Mouse (Mus musculus): ENCODE measurements around the gene Ppp1r16b. TPM values are rescaled to one million over a fixed set of nuclear protein-coding genes. Genes with fewer than 3 reads are reported as not detected.

Ppp1r16b gene
- polyA plus RNA-seq, 1 experiment from 2014 or later, result 2.9 TPM

DNA sequence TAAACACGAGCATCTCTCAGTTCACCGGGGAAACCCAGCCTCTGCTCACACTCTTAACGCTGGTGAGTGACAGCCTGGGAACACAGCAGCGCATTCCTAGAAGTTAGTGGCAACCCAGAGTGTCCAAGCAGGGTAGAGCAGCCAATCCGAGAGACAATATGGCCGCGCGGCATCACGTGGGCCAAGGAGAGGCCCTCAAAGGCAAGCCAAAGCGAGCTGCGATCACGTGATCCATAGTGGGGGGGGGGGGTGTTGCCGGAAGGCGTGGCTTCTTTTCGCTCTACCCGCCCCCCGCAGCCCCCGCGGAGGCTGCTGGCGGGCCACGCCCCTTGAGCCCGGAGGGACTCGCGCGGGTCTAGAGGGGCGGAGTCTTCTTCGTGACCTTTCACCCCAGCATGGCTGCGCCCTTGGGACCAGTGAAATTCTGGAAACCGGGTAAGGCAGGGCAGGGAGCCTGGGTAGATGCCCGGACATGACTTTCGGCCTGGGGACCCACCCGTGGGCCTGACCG, 129.4 kb downstream of the Ppp1r16b start, which contains the start of gene Dhx35:
Gene Dhx35, plus strand, starts transcription at position 314 of the 511 bp plus-strand sequence.
- Histone ChIP-seq H3K9me3 (no peaks in the 10 kb centered on the region), H3K9ac (peak within 1 kb of the TSS; percentile 68), H3K4me1 (peaks cover 23% of the 10 kb centered on the region), H3K27me3 (no peaks in the 10 kb centered on the region), H3K4me2 (peak within 1 kb of the TSS; percentile 76), H3K27ac (peak within 1 kb of the TSS; percentile 86), H3K36me3 (replicated peaks) (0 out of 2 replicates have a peak, but pooled peaks cover under 1% of the 10 kb centered on the region), H3K4me3 (replicated peaks) (peak within 1 kb of the TSS; percentile 76)
- ATAC-seq (ENCODE audit: low FRiP score), result peak; percentile 100
- WGBS, result under 1% methylated on average over 33 of the region's 33 CpGs

DNA sequence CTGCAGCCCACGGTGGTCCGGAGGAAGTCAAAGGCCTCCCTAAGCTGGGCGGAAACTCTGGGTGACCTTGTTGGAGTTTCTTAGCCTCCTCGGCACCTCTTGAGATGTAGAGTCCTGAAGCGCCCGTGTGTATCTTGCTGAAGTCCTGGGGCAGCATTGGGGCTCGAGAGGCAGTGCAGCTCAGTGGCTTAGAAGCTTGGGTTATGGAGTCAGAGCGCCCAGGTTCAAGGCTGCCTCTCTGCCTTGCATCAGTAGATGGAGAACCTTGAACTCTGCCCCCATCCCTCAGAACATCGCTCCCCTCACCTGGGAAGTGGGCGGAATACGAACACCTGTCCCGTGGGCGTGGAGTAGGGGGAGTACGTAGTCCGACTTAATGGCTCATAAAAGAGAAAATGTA, 129.8 kb downstream of the Ppp1r16b start:
- no peak; the same call in 1 of the 2 replicates for ATAC-seq (ENCODE audit: low FRiP score)
- 13% methylated on average over 15 of the region's 15 CpGs for WGBS
- H3K27ac ChIP-seq, result peak overlapping the region; percentile 63
- H3K4me2 ChIP-seq, result peak overlapping the region; percentile 76
- peaks cover 5% of the 10 kb centered on the region; the same call in 1 of the 2 replicates for H3K36me3 ChIP-seq (replicated peaks)
- no peaks in the 10 kb centered on the region for H3K27me3 ChIP-seq
- no peaks in the 10 kb centered on the region for H3K9me3 ChIP-seq
- peak overlapping the region; percentile 68 for H3K9ac ChIP-seq
- peaks cover 24% of the 10 kb centered on the region for H3K4me1 ChIP-seq
- peak overlapping the region; percentile 76 for H3K4me3 ChIP-seq (replicated peaks)

DNA sequence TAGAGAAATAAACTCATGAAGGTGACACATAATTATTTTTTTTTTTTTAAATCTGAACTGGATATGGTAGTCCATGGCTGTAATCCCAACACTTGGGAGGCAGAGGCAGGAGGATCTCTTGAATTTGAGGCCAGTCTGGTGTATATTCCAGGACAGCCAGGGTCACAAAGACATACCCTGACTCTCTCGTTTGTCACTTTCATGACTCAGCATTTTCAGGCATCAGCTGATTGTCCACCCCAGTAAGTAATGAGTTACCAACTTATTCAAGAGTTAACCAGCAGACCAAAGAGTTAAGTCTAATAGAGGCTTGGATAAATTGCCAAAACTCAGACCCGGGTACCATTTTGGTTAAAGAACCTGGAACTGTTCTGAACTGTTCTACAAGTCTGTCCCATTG, 130.7 kb downstream of the Ppp1r16b start:
- no peak overlapping the region for H3K4me3 ChIP-seq (replicated peaks)
- peaks cover 7% of the 10 kb centered on the region; the same call in 1 of the 2 replicates for H3K36me3 ChIP-seq (replicated peaks)
- no peaks in the 10 kb centered on the region for H3K9me3 ChIP-seq
- H3K4me2 ChIP-seq, result no peak overlapping the region
- H3K27ac ChIP-seq, result no peak overlapping the region
- H3K9ac ChIP-seq, result no peak overlapping the region
- H3K27me3 ChIP-seq, result no peaks in the 10 kb centered on the region
- peaks cover 24% of the 10 kb centered on the region for H3K4me1 ChIP-seq
- WGBS, result 88% methylated on average over 2 of the region's 2 CpGs
- no peak for ATAC-seq (ENCODE audit: low FRiP score)

DNA sequence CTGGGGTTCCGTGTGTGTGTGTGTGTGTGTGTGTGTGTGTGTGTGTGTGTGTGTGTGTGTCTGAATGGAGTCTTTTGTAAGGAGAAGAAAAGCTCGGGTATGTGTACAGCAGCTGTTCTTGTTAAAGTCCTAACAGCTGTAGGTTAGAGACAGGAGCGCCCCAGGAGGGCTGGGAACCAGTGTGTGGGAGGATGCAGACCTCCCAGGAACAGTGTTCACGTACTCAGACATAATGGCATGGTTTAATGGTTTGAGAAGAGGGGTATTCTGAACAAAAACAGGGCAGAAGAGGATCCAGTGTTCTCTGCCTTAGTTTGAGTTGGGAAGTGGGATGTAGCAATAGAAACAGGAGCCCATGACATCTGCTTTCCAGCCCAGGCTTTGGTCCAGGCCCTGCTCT, 134.1 kb downstream of the Ppp1r16b start:
- no peak for ATAC-seq (ENCODE audit: low FRiP score)
- H3K27me3 ChIP-seq, result no peaks in the 10 kb centered on the region
- H3K9me3 ChIP-seq, result no peaks in the 10 kb centered on the region
- no peak overlapping the region for H3K4me2 ChIP-seq
- 0 out of 2 replicates have a peak overlapping the region, but pooled peaks have one; percentile 25 for H3K9ac ChIP-seq
- peaks cover 33% of the 10 kb centered on the region for H3K36me3 ChIP-seq (replicated peaks)
- WGBS, result 52% methylated on average over 4 of the region's 4 CpGs
- H3K4me3 ChIP-seq (replicated peaks), result no peak overlapping the region
- peak overlapping the region; percentile 50 for H3K27ac ChIP-seq
- H3K4me1 ChIP-seq, result peaks cover 15% of the 10 kb centered on the region

DNA sequence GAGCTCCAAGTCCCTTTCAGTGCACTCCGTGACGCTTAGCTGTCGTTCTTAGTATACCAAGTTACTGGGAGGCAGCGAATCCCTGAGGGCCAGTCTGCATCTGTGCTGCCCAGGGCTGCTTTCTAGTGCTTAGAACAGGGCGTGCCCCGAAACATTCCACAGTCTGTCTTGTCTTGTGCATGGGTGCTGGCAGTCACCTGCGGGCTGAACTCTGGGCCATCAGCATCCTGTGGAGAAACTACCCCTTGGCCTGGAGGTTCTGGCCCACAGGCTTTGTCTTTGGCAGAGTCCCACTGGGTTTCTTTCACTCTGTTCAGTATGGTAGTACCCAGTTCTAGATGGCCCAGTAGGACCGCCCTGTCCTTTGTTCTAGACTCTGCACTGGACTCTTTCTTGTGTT, 135.6 kb downstream of the Ppp1r16b start:
- no peak overlapping the region for H3K9ac ChIP-seq
- no peaks in the 10 kb centered on the region for H3K27me3 ChIP-seq
- no peaks in the 10 kb centered on the region for H3K9me3 ChIP-seq
- no peak overlapping the region for H3K4me3 ChIP-seq (replicated peaks)
- H3K36me3 ChIP-seq (replicated peaks), result peaks cover 42% of the 10 kb centered on the region
- no peak overlapping the region for H3K4me2 ChIP-seq
- H3K27ac ChIP-seq, result no peak overlapping the region
- H3K4me1 ChIP-seq, result peaks cover 10% of the 10 kb centered on the region
- ATAC-seq (ENCODE audit: low FRiP score), result no peak
- 94% methylated on average over 8 of the region's 8 CpGs for WGBS

DNA sequence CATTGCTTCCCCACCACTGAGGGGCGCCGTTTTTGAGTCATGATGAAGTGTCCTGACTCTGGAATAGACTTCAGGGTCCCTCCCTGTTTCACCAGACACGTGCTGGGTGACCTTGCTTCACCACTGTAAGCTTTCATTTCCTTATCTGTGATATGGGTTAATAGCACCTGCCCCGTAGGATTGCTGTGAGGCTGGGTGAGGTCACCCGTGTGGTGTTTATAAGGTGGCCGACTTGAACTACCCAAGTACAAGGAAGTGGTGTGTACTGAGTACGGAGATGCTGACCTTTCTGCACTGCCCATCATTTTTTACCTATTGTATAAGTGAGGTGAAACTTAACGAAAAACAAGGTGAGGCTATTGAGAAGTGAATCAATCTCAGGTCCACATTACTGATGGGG, 138.4 kb downstream of the Ppp1r16b start:
- no peak overlapping the region for H3K27ac ChIP-seq
- ATAC-seq (ENCODE audit: low FRiP score), result no peak
- peaks cover 10% of the 10 kb centered on the region for H3K4me1 ChIP-seq
- no peak overlapping the region for H3K4me3 ChIP-seq (replicated peaks)
- H3K4me2 ChIP-seq, result no peak overlapping the region
- H3K9me3 ChIP-seq, result no peaks in the 10 kb centered on the region
- H3K36me3 ChIP-seq (replicated peaks), result peaks cover 42% of the 10 kb centered on the region
- 93% methylated on average over 8 of the region's 8 CpGs for WGBS
- H3K9ac ChIP-seq, result no peak overlapping the region
- no peaks in the 10 kb centered on the region for H3K27me3 ChIP-seq

DNA sequence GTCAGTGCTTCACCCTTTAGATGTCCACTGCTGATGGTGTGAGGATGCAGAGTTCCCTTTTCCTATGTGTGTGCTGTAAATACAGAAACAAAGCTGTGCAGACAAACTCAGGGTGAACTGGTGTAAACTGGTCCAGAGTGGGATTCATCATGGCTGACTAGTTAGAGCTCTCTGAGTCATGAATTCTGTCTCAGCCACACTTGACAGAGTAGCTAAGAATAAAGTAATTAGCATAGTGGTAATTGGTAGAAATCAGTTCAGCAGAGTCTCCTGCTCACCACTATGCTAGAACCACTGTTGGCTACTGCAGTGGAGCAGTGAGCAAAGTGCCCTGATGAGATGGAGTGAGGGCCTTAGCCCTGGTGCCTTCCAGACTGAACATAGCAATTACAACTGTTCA, 150.5 kb downstream of the Ppp1r16b start:
- Histone ChIP-seq H3K36me3 (replicated peaks) (peaks cover 40% of the 10 kb centered on the region), H3K4me3 (replicated peaks) (no peak overlapping the region), H3K9ac (no peak overlapping the region), H3K4me1 (no peaks in the 10 kb centered on the region), H3K27me3 (no peaks in the 10 kb centered on the region), H3K27ac (no peak overlapping the region), H3K9me3 (no peaks in the 10 kb centered on the region), H3K4me2 (no peak overlapping the region)
- ATAC-seq (ENCODE audit: low FRiP score), result no peak

MicroRNAs encoded within 50 kb of the gene (microRNA counts, 519-probe panel; counts per million panel counts)
- not detected for microRNA mmu-miR-3474

Small RNA genes within 50 kb of the gene (microRNA-seq; reads per million reads assigned to microRNA genes)
- gene Gm26141 (not detected), gene Mir3474 (2.7 reads per million, percentile 4 among the genes with 10 or more reads in this experiment)

Other genes starting within 250 kb of the Ppp1r16b start
- not detected in 2 replicates for gene Adig, start 162.8 kb upstream of the Ppp1r16b start, polyA plus RNA-seq (2016; fragmentation: Nextera tagmentation; extraction: Ambion mirVana)
- 0.36 and 0.81 TPM in 2 replicates for gene Arhgap40, start 152.6 kb upstream of the Ppp1r16b start, polyA plus RNA-seq (2016; fragmentation: Nextera tagmentation; extraction: Ambion mirVana)
- 3.8 and 4.3 TPM in 2 replicates for gene Slc32a1, start 54.6 kb upstream of the Ppp1r16b start, polyA plus RNA-seq (2016; fragmentation: Nextera tagmentation; extraction: Ambion mirVana)
- 20.3 and 22.6 TPM in 2 replicates for gene Actr5, start 40.5 kb upstream of the Ppp1r16b start, polyA plus RNA-seq (2016; fragmentation: Nextera tagmentation; extraction: Ambion mirVana)
- 50.9 and 51.0 TPM in 2 replicates for gene Fam83d, start 102.7 kb downstream of the Ppp1r16b start, polyA plus RNA-seq (2016; fragmentation: Nextera tagmentation; extraction: Ambion mirVana)
- 20.1 and 22.7 TPM in 2 replicates for gene Dhx35, start 129.4 kb downstream of the Ppp1r16b start, polyA plus RNA-seq (2016; fragmentation: Nextera tagmentation; extraction: Ambion mirVana)